Mouse (Mus musculus) hindbrain, postnatal 0 days (tissue): Measurements from ENCODE around the gene Megf6. TPM values are rescaled to one million over a fixed set of nuclear protein-coding genes. Genes with fewer than 3 reads are reported as not detected.

ENCODE experiments used
- ATAC-seq: fragments of 200-750 bp; cut with Nextera tagmentation; 2 replicates; pipeline ENCODE4 v1.8.0; 2017; ENCODE audit warnings: mild to moderate bottlenecking, moderate TSS enrichment, moderate library complexity
- DNase-seq: peaks from one replicate; pipeline ENCODE4 v3.0.0-alpha.2; 2015; ENCODE audit warnings: low spot score
- H3K27ac ChIP-seq: fragments of 300-500 bp; sonication (generic); 2 replicates; pipeline ENCODE4 v1.5.1; 2014; ENCODE audit warnings: mild to moderate bottlenecking
- H3K27me3 ChIP-seq: fragments of 300-500 bp; sonication (generic); 2 replicates; pipeline ENCODE4 v1.6.1; 2014; ENCODE audit warnings: low read length, mixed read lengths; ENCODE audit not compliant: insufficient read depth
- H3K36me3 ChIP-seq: fragments of 300-500 bp; sonication (generic); 2 replicates; pipeline ENCODE4 v1.6.1; 2014; ENCODE audit warnings: low read length, mixed read lengths; ENCODE audit not compliant: insufficient read depth
- H3K4me1 ChIP-seq: fragments of 300-500 bp; sonication (generic); 2 replicates; pipeline ENCODE4 v1.6.1; 2014; ENCODE audit warnings: antibody characterized with exemption, low read length, mixed read lengths; ENCODE audit not compliant: insufficient read depth
- H3K4me2 ChIP-seq: fragments of 300-500 bp; sonication (generic); 2 replicates; pipeline ENCODE4 v1.6.1; 2014; ENCODE audit warnings: low read depth, mild to moderate bottlenecking, low read length, moderate library complexity, mixed read lengths
- H3K4me3 ChIP-seq: fragments of 300-500 bp; sonication (generic); 2 replicates; pipeline ENCODE4 v1.5.1; 2014; ENCODE audit warnings: low read length
- H3K9ac ChIP-seq: fragments of 300-500 bp; sonication (generic); replicated peaks from 2 replicates; pipeline ENCODE4 v1.6.1; 2014; ENCODE audit warnings: mild to moderate bottlenecking, low read length, moderate library complexity, mixed read lengths
- H3K9me3 ChIP-seq: fragments of 300-500 bp; sonication (generic); 2 replicates; pipeline ENCODE4 v1.6.1; 2016; ENCODE audit warnings: low read length, mixed read lengths
- CTCF ChIP-seq: IDR thresholded peaks from 2 replicates; pipeline ENCODE4 v1.5.1; 2016; ENCODE audit warnings: antibody characterized with exemption, control low read depth, low read depth
- WGBS: fragments of 180-500 bp; shearing (Covaris S2); extraction: QIAGEN DNeasy Blood & Tissue Kit; methylation state at CpG from one replicate; pipeline ENCODE4 v1.1.7; 2014; 5-methylcytosine and 5-hydroxymethylcytosine counted together
- polyA plus RNA-seq: library from polyadenylated mRNA; unstranded; fragments of >200 nt; fragmentation: Nextera tagmentation; extraction: Ambion mirVana; gene quantifications from 2 replicates; pipeline ENCODE4 v1.2.1, GENCODE M21; 2015
- total RNA-seq: library from RNA; depleted of rRNA; stranded (reverse); fragments of >200 nt; gene quantifications from 2 replicates; pipeline ENCODE4 v1.2.3, GENCODE M21; 2014

The Megf6 gene
- total and polyA plus RNA-seq, 2 experiments from 2014 or later = 7.0 to 40.5 TPM

- WGBS = 78% methylated on average over 4 of the region's 4 CpGs
- H3K4me3 ChIP-seq = no peak overlapping the region
- DNase-seq = no peak
- H3K36me3 ChIP-seq = no peaks in the 10 kb centered on the region
- no peak overlapping the region for H3K27ac ChIP-seq
- no peak for TF ChIP-seq CTCF
- H3K9ac ChIP-seq = no peak overlapping the region
- peaks cover 16% of the 10 kb centered on the region; the same call in 1 of the 2 replicates for H3K27me3 ChIP-seq
- H3K4me2 ChIP-seq = no peak overlapping the region
- no peak for ATAC-seq
- no peaks in the 10 kb centered on the region for H3K9me3 ChIP-seq
- H3K4me1 ChIP-seq = no peaks in the 10 kb centered on the region
These were observed 38.6 kb upstream of the Megf6 start for GRCm38 (mm10) chr4:154131894-154132293.

- no peak for TF ChIP-seq CTCF
- H3K27me3 ChIP-seq = peaks cover 36% of the 10 kb centered on the region
- no peak overlapping the region for H3K4me3 ChIP-seq
- no peaks in the 10 kb centered on the region for H3K9me3 ChIP-seq
- DNase-seq (no peak), ATAC-seq (no peak)
- H3K27ac ChIP-seq = no peak overlapping the region
- no peak overlapping the region for H3K4me2 ChIP-seq
- H3K9ac ChIP-seq = no peak overlapping the region
- WGBS = 64% methylated on average over 4 of the region's 4 CpGs
- H3K36me3 ChIP-seq = no peaks in the 10 kb centered on the region
- 0 out of 2 replicates have a peak, but pooled peaks cover 1% of the 10 kb centered on the region for H3K4me1 ChIP-seq
These were observed 35.7 kb upstream of the Megf6 start for GRCm38 (mm10) chr4:154134803-154135202.

- peaks cover 51% of the 10 kb centered on the region for H3K27me3 ChIP-seq
- H3K4me1 ChIP-seq = 0 out of 2 replicates have a peak, but pooled peaks cover 13% of the 10 kb centered on the region
- H3K36me3 ChIP-seq = no peaks in the 10 kb centered on the region
- DNase-seq = no peak
- no peak overlapping the region for H3K9ac ChIP-seq
- H3K4me2 ChIP-seq = no peak overlapping the region
- WGBS = 62% methylated on average over 5 of the region's 5 CpGs
- H3K27ac ChIP-seq = no peak overlapping the region
- TF ChIP-seq CTCF = no peak
- H3K4me3 ChIP-seq = no peak overlapping the region
- H3K9me3 ChIP-seq = no peaks in the 10 kb centered on the region
- no peak for ATAC-seq
These were observed 33.4 kb upstream of the Megf6 start for GRCm38 (mm10) chr4:154137139-154137538.

- H3K4me3 ChIP-seq = peak overlapping the region; percentile 45
- DNase-seq = no peak
- H3K36me3 ChIP-seq = no peaks in the 10 kb centered on the region
- H3K4me2 ChIP-seq = peak overlapping the region; percentile 78
- ATAC-seq = no peak
- peaks cover 24% of the 10 kb centered on the region; the same call in 1 of the 2 replicates for H3K4me1 ChIP-seq
- WGBS = under 1% methylated on average over 45 of the region's 59 CpGs
- H3K27ac ChIP-seq = no peak overlapping the region
- H3K27me3 ChIP-seq = peaks cover 51% of the 10 kb centered on the region
- no peaks in the 10 kb centered on the region for H3K9me3 ChIP-seq
- peak overlapping the region; percentile 41 for H3K9ac ChIP-seq
- TF ChIP-seq CTCF = no peak
These were observed 30.8 kb upstream of the Megf6 start for GRCm38 (mm10) chr4:154139671-154140181.

- Histone ChIP-seq H3K4me3 (peak within 1 kb of the TSS; percentile 45), H3K27me3 (peaks cover 51% of the 10 kb centered on the region), H3K9ac (peak within 1 kb of the TSS; percentile 41), H3K27ac (no peak within 1 kb of the TSS), H3K4me2 (peak within 1 kb of the TSS; percentile 78), H3K4me1 (peaks cover 24% of the 10 kb centered on the region; the same call in 1 of the 2 replicates), H3K36me3 (no peaks in the 10 kb centered on the region), H3K9me3 (no peaks in the 10 kb centered on the region)
- no CpG with 5 or more reads among the region's 4 CpGs for WGBS
- DNase-seq (no peak), ATAC-seq (no peak)
- TF ChIP-seq CTCF = no peak
These were observed 30.5 kb upstream of the Megf6 start, which contains the start of gene Trp73 for GRCm38 (mm10) chr4:154140182-154140212. Gene Trp73 (minus strand): TSS chr4:154140208.

- no peak overlapping the region for H3K27ac ChIP-seq
- DNase-seq (no peak), ATAC-seq (no peak)
- 1% methylated on average over 38 of the region's 46 CpGs for WGBS
- H3K4me3 ChIP-seq = peak overlapping the region; percentile 45
- H3K27me3 ChIP-seq = peaks cover 51% of the 10 kb centered on the region
- peak overlapping the region; percentile 41 for H3K9ac ChIP-seq
- H3K4me2 ChIP-seq = peak overlapping the region; percentile 78
- peaks cover 24% of the 10 kb centered on the region; the same call in 1 of the 2 replicates for H3K4me1 ChIP-seq
- TF ChIP-seq CTCF = no peak
- H3K36me3 ChIP-seq = no peaks in the 10 kb centered on the region
- H3K9me3 ChIP-seq = no peaks in the 10 kb centered on the region
These were observed 30.1 kb upstream of the Megf6 start for GRCm38 (mm10) chr4:154140213-154141008.
